Mouse (Mus musculus): ENCODE data around the gene Polr3b.

DNA sequence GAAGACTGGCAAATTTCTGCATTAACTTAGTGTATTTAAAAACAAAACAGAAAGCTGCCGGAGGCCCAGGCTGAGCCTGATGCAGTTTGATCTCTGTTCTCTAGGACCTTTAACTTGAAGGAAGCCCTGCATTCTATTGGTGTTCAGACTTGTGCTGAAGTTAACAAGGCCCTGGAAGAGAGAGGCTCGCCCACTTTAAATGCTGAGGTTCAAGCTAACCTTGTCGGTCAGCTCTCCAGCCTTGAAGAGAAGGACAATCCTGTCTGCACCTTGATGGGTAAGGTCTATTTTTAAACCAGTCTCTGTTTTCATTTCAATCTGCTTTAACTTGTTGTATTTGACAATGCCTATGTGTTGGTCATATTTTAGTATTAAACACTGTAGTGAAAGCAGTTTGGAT is 13.7 kb upstream of the Polr3b start:
- TF ChIP-seq POLR2A (IDR thresholded peaks at IDR 0.05; ENCODE audit: control insufficient read depth, low read depth, low read length) (no peak), CTCF (IDR thresholded peaks at IDR 0.05; ENCODE audit: control insufficient read depth, insufficient read depth, insufficient replicate concordance, low read depth, low read length) (no peak)
